Mouse (Mus musculus) splenic B cell, adult 2 months (primary cell): ENCODE results near the gene Xrcc5.

Source experiments
- DNase-seq: peaks from one replicate; pipeline ENCODE4 v3.0.0-alpha.2; 2011; ENCODE audit warnings: low read depth, low spot score
- H3K27me3 ChIP-seq: 2 replicates; pipeline ENCODE4 v1.6.1; 2012; ENCODE audit warnings: mild to moderate bottlenecking, low read length, moderate library complexity, mixed read lengths; ENCODE audit not compliant: control insufficient read depth, poor library complexity, insufficient read depth, severe bottlenecking
- H3K36me3 ChIP-seq: 2 replicates; pipeline ENCODE4 v1.6.1; 2012; ENCODE audit warnings: mild to moderate bottlenecking, low read length, moderate library complexity, mixed read lengths; ENCODE audit not compliant: control insufficient read depth, poor library complexity, insufficient read depth, severe bottlenecking

Gene Xrcc5

DNA sequence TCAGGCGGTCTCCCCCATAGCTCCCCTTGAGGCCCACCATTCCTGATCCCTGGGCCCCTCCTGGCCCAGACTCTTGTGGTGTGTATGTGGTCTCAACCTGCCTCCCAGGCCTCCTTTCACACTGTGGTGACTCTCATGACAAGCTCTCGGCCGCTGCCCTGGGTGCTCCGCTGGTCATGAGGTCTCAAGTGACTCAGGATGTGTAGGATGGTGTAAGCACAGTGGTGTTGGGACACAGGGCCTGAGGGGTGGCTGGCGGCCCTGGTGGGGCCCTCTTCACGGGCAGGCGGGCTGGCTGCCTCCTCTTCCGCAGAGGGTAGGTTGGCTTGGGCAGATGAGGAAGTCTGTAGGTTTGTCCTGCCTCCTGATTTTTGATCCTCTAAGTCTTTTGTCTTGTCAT, 121.3 kb downstream of the Xrcc5 start:
- no peaks in the 10 kb centered on the region; the same call in 1 of the 2 replicates for H3K27me3 ChIP-seq
- no peaks in the 10 kb centered on the region for H3K36me3 ChIP-seq
- DNase-seq = peak; percentile 20

DNA sequence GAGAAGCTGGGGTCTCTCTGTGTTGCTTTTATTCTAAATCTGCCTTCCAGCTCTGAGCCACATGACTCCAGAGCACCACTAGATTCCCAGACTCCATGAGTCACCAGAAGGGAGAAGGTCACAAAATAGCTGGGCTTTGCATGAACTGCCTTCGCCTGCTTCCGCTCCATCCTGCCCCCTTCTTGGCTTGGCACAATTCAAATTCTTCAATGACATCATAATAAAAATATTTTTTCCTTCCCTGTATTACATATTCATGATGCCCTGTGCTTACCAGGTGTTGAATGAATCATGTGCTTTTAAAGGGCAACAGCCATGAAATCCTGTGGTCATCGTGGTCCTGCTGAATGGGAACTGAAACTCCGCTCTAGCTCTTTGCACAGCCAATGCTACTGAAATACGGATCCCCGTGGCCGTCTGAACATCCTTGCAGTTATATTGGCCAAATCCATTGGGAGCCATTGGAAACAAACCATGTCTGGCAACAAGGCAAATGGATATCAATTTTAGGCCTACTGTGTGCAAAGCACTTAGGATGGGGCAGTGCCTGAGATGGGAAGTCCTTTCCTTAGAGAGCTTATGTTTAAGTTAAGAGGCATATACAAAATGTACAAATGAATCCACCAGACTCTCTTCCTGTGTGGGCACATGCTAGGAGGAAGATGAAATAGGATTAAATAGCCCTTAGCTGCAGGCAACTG, 122.0 kb downstream of the Xrcc5 start:
- Histone ChIP-seq H3K36me3 (no peaks in the 10 kb centered on the region), H3K27me3 (no peaks in the 10 kb centered on the region; the same call in 1 of the 2 replicates)
- peak; percentile 57 for DNase-seq

DNA sequence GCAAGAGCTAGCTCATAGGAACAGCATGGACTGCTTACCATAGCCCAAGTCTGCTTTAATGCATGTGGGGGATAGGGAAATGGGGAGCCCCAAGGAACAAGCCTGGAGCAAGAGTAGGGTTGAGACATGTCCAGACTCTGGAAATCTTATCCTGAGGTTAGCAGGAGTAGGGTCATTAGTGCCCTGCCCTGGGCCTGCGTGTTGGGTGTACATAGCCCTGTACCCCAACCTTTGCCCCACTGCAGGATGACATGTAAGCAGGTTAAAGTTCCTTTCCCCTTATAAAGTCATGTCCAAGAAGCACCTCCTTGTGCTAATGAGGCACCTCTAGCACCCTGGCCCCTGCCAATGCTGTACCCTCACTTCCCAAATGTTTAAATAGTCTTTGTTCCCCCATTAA, 125.4 kb downstream of the Xrcc5 start:
- Histone ChIP-seq H3K27me3 (no peaks in the 10 kb centered on the region), H3K36me3 (no peaks in the 10 kb centered on the region)
- no peak for DNase-seq

DNA sequence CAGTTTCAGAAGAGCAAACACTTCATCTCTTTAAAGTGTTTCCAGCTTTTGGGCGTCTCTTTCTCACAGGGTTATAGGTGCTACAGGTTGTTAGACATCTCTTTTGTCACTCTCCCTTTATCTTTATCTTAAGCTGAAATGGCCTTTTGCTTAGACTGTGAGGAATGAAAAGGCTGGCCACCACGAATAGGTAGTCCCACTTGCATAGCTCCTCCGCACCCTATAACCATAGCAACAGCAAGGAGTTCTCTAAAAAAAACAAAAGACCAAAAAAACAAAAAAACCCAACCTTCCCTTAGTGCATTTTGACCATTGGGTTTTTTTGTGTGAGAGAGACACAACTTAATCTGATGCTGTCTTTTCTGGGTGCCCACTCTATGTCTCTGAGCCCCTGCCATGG, 127.3 kb downstream of the Xrcc5 start:
- no peaks in the 10 kb centered on the region for H3K27me3 ChIP-seq
- DNase-seq = no peak
- no peaks in the 10 kb centered on the region for H3K36me3 ChIP-seq

DNA sequence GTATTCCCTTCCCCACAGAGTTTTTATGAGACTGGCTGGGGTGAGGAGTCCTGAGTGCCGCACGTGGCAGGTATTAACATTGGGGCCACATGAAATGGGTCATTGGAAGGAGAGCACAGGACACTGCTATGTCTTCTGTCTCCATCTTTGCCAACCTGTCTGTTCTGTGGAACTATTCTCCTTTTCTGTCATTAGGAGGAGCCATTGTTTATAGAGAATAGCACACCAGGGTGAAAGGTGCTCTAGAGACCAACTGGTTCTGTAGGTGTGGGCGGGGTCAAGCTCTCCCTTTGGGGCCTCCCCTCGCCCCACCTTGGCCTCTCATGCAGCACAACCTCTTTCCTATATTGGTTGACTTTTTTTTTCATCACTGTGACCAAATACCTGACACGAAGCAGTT, 129.7 kb downstream of the Xrcc5 start:
- Histone ChIP-seq H3K36me3 (no peaks in the 10 kb centered on the region), H3K27me3 (no peaks in the 10 kb centered on the region)
- DNase-seq = no peak

DNA sequence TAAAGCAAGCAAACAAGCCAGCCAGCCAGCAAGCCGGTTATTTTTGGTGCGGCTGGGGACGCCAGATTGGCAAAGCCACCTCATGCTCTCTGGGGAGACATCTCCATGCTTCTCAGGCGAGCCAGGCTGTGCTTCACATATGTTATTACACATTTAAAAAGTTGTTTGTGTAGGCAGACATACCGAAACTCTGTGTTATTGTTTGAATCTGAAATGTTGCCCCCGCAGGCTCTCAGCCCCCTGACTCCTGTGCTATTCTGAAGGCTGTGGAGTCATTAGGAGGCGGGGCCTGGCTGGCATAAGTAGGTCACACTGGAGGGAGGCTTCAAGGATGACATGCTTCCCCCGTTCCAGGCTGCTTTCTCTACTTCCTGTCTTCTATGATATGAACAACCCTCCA, 131.9 kb downstream of the Xrcc5 start:
- H3K36me3 ChIP-seq = no peaks in the 10 kb centered on the region
- no peak for DNase-seq
- H3K27me3 ChIP-seq = no peaks in the 10 kb centered on the region

DNA sequence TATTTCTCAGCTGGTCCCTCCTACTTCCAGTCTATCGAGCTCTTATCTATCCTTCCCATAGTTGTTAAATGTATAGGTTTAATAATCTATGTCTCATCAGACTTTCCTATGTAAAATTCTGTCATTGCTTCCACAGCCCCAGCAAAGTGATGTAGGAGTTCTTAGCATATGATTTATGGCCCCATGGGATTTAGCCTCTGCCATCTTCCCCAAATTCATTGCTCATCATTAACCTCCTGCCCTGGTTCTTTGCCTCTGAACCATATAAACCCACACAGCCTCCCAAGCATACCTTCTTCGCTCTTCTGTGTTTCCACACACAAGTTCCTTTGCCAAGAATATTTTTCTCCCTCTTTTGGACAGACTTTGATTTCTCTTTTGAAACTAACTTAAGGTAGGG, 135.5 kb downstream of the Xrcc5 start:
- DNase-seq = no peak
- Histone ChIP-seq H3K27me3 (no peaks in the 10 kb centered on the region), H3K36me3 (no peaks in the 10 kb centered on the region)
